Comparison of ENCODE assay signal across 14 mouse cellular contexts in the genomic region with DNA sequence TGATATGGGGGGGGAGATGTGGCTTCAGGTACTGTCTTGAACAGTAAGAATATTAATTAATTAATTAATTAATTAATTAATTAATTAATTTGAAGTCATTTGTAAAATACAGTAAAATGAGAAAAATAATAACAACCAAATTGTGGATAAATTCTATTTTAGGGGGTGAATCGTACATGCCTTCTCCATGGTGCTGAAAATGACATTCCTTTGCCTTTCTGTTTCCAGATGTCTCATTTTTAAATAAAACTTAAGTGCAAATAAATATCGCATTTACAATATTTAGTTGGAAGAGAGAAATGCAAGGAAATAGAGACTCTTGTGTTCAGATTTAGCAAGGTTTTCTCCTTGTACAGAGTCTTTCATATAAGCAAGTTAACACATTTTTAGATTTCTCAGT.
"Had no signal": no experiment of that assay in that cellular context is flagged by ENCODE, and none has a peak within 500 bp of the region (broad histone marks: within the 10 kb centered on the region; RNA-seq: fewer than 3 reads in every experiment).

No protein-coding gene starts in this region.

- ATAC-seq: liver, embryonic 12.5 days had no signal

- H3K9ac ChIP-seq: kidney, embryonic 15.5 days; limb, embryonic 13.5 days; liver, embryonic 12.5 days; neural tube, embryonic 15.5 days had no signal

- H3K4me3 ChIP-seq: kidney, embryonic 15.5 days; limb, embryonic 13.5 days; liver, embryonic 12.5 days; midbrain, embryonic 10.5 days; myocyte; neural tube, embryonic 15.5 days had no signal

- H3K36me3 ChIP-seq: kidney, embryonic 15.5 days; limb, embryonic 13.5 days; liver, embryonic 12.5 days; midbrain, embryonic 10.5 days; neural tube, embryonic 15.5 days had no signal

- H3K27me3 ChIP-seq: kidney, embryonic 15.5 days; limb, embryonic 13.5 days; liver, embryonic 12.5 days; neural tube, embryonic 15.5 days had no signal

- H3K27ac ChIP-seq: kidney, embryonic 15.5 days; limb, embryonic 13.5 days; liver, embryonic 12.5 days; midbrain, embryonic 10.5 days; neural tube, embryonic 15.5 days; stomach, postnatal 0 days had no signal

- H3K4me2 ChIP-seq: kidney, embryonic 15.5 days; limb, embryonic 13.5 days; liver, embryonic 12.5 days; neural tube, embryonic 15.5 days had no signal

- H3K4me1 ChIP-seq: kidney, embryonic 15.5 days; limb, embryonic 13.5 days; liver, embryonic 12.5 days; midbrain, embryonic 10.5 days; neural tube, embryonic 15.5 days had no signal

- H3K9me3 ChIP-seq: kidney, embryonic 15.5 days; limb, embryonic 13.5 days; liver, embryonic 12.5 days; midbrain, embryonic 10.5 days; neural tube, embryonic 15.5 days had no signal

- DNase-seq: kidney, adult 11 months; kidney, postnatal 36 days; layer of hippocampus, adult 9-11 months; midbrain, embryonic 14.5 days; right cerebral cortex, adult 18-20 months; right cerebral cortex, postnatal 25 days; thymus, postnatal 14 days had no signal
